Mouse (Mus musculus): ENCODE measurements around the gene Ifngr1. TPM values are rescaled to one million over a fixed set of nuclear protein-coding genes. Genes with fewer than 3 reads are reported as not detected.

Gene Ifngr1
- total and polyA plus RNA-seq, 2 experiments: 9.0 to 16.8 TPM

DNA sequence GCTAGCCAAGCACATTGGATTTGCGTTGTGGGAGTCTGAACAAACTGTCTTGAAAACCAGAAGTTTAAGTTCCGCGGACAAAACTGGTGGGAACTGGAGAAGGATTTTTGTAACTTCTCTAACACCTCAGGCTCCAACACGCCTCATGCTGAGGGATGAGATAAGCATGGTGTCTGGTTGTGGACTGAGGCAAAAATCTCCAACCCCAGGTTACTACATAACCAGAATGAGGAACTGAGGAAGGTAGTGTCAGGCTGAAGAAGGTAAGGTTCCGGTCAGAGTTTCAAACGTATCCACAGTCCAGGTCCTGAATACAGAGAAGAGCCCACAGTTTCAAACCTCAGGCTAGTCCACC lies 486 bp upstream of the Ifngr1 start:
- Histone ChIP-seq H3K9ac (ENCODE audit: low read depth, low read length) (peak overlapping the region; percentile 26; the same call in 1 of the 2 replicates), H3K4me3 (ENCODE audit: insufficient read depth, low read depth, low read length) (peak overlapping the region; percentile 32; the same call in 1 of the 2 replicates), H3K79me2 (ENCODE audit: control insufficient read depth, insufficient read depth, low read length) (peaks cover 11% of the 10 kb centered on the region; the same call in 1 of the 2 replicates), H3K27ac (replicated peaks; ENCODE audit: insufficient read depth, low read depth, low read length) (peak overlapping the region; percentile 32), H3K36me3 (ENCODE audit: control insufficient read depth, insufficient read depth, low read length) (no peaks in the 10 kb centered on the region), H3K27me3 (ENCODE audit: control insufficient read depth, insufficient read depth, low read length) (no peaks in the 10 kb centered on the region), H3K4me1 (ENCODE audit: control insufficient read depth, insufficient read depth, low read length) (peaks cover 7% of the 10 kb centered on the region)
- DNase-seq (ENCODE audit: extremely low read depth, low read depth, low spot score): no peak
- TF ChIP-seq POLR2A (IDR thresholded peaks at IDR 0.05; ENCODE audit: extremely low read depth, insufficient read depth, low read length) (no peak), CTCF (IDR thresholded peaks at IDR 0.05; ENCODE audit: low read depth, low read length) (no peak)
- 26% methylated on average over 6 of the region's 6 CpGs for WGBS

DNA sequence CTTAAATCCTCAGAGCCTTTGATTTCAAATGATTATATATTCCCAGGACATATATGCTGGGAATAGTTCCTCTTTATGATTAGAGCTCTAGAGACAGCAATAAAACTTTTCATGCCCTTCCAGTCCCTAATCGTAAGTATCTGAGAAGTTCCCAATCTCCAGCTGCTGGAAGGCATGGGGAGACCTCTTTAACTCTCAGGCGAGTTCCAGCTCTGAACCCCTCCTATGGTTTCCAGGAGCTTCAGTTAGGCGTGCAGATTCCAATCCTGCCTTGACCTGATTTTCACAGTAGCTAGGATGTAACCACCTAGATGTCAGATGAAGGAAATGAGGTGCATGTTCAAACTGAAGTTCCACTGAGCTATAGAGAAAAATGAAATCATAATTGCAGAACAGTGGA lies 807 bp downstream of the Ifngr1 start:
- no peak for TF ChIP-seq POLR2A (IDR thresholded peaks at IDR 0.05; ENCODE audit: extremely low read depth, insufficient read depth, low read length)
- no peak for TF ChIP-seq CTCF (IDR thresholded peaks at IDR 0.05; ENCODE audit: low read depth, low read length)
- Histone ChIP-seq H3K27me3 (ENCODE audit: control insufficient read depth, insufficient read depth, low read length) (no peaks in the 10 kb centered on the region), H3K36me3 (ENCODE audit: control insufficient read depth, insufficient read depth, low read length) (no peaks in the 10 kb centered on the region), H3K9ac (ENCODE audit: low read depth, low read length) (peak overlapping the region; percentile 51; the same call in 1 of the 2 replicates), H3K27ac (replicated peaks; ENCODE audit: insufficient read depth, low read depth, low read length) (no peak overlapping the region), H3K4me3 (ENCODE audit: insufficient read depth, low read depth, low read length) (peak overlapping the region; percentile 92), H3K79me2 (ENCODE audit: control insufficient read depth, insufficient read depth, low read length) (peaks cover 11% of the 10 kb centered on the region; the same call in 1 of the 2 replicates), H3K4me1 (ENCODE audit: control insufficient read depth, insufficient read depth, low read length) (peaks cover 7% of the 10 kb centered on the region)
- WGBS: under 1% methylated on average over 3 of the region's 3 CpGs
- DNase-seq (ENCODE audit: extremely low read depth, low read depth, low spot score): no peak

DNA sequence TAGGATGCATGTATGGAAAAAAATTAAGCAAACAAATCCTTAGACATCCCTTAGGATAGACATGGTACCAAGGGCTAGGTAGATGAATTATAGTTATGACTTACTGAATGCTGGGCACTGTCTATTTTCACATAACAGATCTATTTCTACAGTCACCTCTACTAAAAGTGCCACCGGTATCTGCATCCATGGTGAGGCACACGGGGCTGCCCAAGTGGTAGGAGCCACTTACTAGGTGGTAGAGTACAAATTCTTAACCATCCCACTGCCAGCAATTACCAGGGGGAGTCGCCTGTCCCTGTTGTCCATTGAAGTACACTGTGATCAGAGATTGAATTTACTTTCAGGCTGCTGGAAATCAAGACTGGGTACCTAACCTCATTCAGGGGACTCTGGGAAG lies 1.5 kb downstream of the Ifngr1 start:
- WGBS: 45% methylated on average over 3 of the region's 3 CpGs
- Histone ChIP-seq H3K79me2 (ENCODE audit: control insufficient read depth, insufficient read depth, low read length) (peaks cover 11% of the 10 kb centered on the region; the same call in 1 of the 2 replicates), H3K36me3 (ENCODE audit: control insufficient read depth, insufficient read depth, low read length) (no peaks in the 10 kb centered on the region; the same call in 1 of the 2 replicates), H3K27ac (replicated peaks; ENCODE audit: insufficient read depth, low read depth, low read length) (no peak overlapping the region), H3K4me1 (ENCODE audit: control insufficient read depth, insufficient read depth, low read length) (peaks cover 7% of the 10 kb centered on the region), H3K9ac (ENCODE audit: low read depth, low read length) (peak overlapping the region; percentile 1; the same call in 1 of the 2 replicates), H3K4me3 (ENCODE audit: insufficient read depth, low read depth, low read length) (no peak overlapping the region), H3K27me3 (ENCODE audit: control insufficient read depth, insufficient read depth, low read length) (no peaks in the 10 kb centered on the region)
- DNase-seq (ENCODE audit: extremely low read depth, low read depth, low spot score): no peak
- TF ChIP-seq POLR2A (IDR thresholded peaks at IDR 0.05; ENCODE audit: extremely low read depth, insufficient read depth, low read length) (no peak), CTCF (IDR thresholded peaks at IDR 0.05; ENCODE audit: low read depth, low read length) (no peak)

DNA sequence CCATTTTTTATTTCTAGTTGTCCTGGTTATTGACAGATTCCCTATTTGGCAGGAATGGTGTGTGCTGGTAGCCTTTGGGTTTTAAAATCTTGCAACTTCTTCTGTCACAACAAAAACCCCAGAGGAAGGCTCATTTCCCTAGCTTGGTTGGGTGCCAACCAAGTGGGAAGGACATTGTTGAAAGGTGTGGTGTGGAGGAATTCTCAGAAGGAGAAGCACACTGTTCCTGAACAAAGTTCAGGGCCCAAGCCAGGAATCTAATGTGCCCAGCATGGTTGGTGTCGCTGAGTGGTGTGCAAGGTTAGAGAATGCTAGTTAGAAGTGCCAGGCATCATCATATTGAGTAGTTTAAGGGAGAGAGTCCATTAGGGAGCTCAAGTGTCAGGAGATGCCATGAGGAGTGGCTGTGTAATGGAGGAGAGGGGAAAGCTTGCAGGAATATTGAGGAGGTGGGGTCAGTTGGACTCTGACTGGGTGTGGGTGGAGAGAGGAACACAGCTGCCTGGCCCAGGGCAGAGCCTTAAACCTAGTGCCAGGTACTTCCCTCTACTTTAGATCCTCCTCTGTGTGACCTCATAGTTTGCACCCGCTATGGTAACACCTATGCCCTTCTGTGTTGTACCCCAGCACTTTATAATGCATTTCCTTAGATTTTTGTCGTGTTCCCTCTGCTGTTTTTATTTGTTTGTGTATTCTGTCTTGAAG lies 2.6 kb downstream of the Ifngr1 start:
- peak overlapping the region; percentile 6 for H3K9ac ChIP-seq (ENCODE audit: low read depth, low read length)
- no peak for TF ChIP-seq CTCF (IDR thresholded peaks at IDR 0.05; ENCODE audit: low read depth, low read length)
- no peak for TF ChIP-seq POLR2A (IDR thresholded peaks at IDR 0.05; ENCODE audit: extremely low read depth, insufficient read depth, low read length)
- H3K4me1 ChIP-seq (ENCODE audit: control insufficient read depth, insufficient read depth, low read length): peaks cover 10% of the 10 kb centered on the region
- peaks cover 8% of the 10 kb centered on the region; the same call in 1 of the 2 replicates for H3K36me3 ChIP-seq (ENCODE audit: control insufficient read depth, insufficient read depth, low read length)
- peak overlapping the region; percentile 24; the same call in 1 of the 2 replicates for H3K4me3 ChIP-seq (ENCODE audit: insufficient read depth, low read depth, low read length)
- peaks cover 11% of the 10 kb centered on the region; the same call in 1 of the 2 replicates for H3K79me2 ChIP-seq (ENCODE audit: control insufficient read depth, insufficient read depth, low read length)
- DNase-seq (ENCODE audit: extremely low read depth, low read depth, low spot score): no peak
- H3K27ac ChIP-seq (replicated peaks; ENCODE audit: insufficient read depth, low read depth, low read length): 0 out of 2 replicates have a peak overlapping the region, but pooled peaks have one; percentile 20
- WGBS: 31% methylated on average over 3 of the region's 3 CpGs
- H3K27me3 ChIP-seq (ENCODE audit: control insufficient read depth, insufficient read depth, low read length): no peaks in the 10 kb centered on the region

DNA sequence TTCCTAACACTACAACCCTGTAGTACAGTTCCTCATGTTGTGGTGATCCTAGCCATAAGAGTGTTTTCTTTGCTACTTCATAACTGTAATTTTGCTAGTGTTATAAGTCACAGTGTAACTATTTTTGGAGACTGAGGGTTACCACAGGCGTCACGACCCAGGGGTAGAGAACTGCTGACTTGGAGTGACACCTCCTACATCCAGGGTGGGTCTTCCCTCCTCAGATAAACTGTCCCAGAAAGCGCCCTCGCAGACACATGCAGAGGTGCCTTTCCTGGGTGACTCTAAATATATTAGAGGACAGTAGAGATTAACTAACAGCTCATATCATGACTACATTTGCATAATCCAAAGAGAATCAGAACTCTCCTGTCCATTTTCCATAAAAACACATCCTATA lies 5.1 kb downstream of the Ifngr1 start:
- no peak overlapping the region for H3K9ac ChIP-seq (ENCODE audit: low read depth, low read length)
- no peaks in the 10 kb centered on the region for H3K27me3 ChIP-seq (ENCODE audit: control insufficient read depth, insufficient read depth, low read length)
- peaks cover 11% of the 10 kb centered on the region; the same call in 1 of the 2 replicates for H3K79me2 ChIP-seq (ENCODE audit: control insufficient read depth, insufficient read depth, low read length)
- peaks cover 12% of the 10 kb centered on the region for H3K4me1 ChIP-seq (ENCODE audit: control insufficient read depth, insufficient read depth, low read length)
- TF ChIP-seq POLR2A (IDR thresholded peaks at IDR 0.05; ENCODE audit: extremely low read depth, insufficient read depth, low read length) (no peak), CTCF (IDR thresholded peaks at IDR 0.05; ENCODE audit: low read depth, low read length) (no peak)
- 75% methylated on average over 4 of the region's 4 CpGs for WGBS
- H3K27ac ChIP-seq (replicated peaks; ENCODE audit: insufficient read depth, low read depth, low read length): no peak overlapping the region
- peaks cover 18% of the 10 kb centered on the region for H3K36me3 ChIP-seq (ENCODE audit: control insufficient read depth, insufficient read depth, low read length)
- no peak for DNase-seq (ENCODE audit: extremely low read depth, low read depth, low spot score)
- no peak overlapping the region for H3K4me3 ChIP-seq (ENCODE audit: insufficient read depth, low read depth, low read length)

DNA sequence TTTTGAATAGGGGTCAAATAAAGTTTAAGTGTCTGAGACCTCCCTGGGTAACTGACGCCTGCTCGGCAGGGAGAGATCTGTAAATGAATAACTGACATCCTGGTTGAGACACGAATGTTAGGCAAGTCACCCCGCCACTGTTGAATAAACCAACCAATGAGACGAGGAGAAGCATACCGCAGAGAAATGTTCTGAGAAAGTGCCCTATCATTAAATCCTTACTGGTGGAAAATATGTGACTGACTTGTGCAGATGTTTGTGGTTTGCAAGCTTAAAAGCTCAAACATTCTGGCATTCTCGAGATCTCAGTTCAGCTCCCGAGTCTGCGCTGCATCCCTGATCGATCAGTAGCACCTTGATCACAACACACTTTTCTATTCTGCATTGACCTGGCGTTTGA lies 6.3 kb downstream of the Ifngr1 start:
- no peaks in the 10 kb centered on the region for H3K27me3 ChIP-seq (ENCODE audit: control insufficient read depth, insufficient read depth, low read length)
- H3K4me3 ChIP-seq (ENCODE audit: insufficient read depth, low read depth, low read length): no peak overlapping the region
- no peak overlapping the region for H3K9ac ChIP-seq (ENCODE audit: low read depth, low read length)
- no peak for TF ChIP-seq CTCF (IDR thresholded peaks at IDR 0.05; ENCODE audit: low read depth, low read length)
- TF ChIP-seq POLR2A (IDR thresholded peaks at IDR 0.05; ENCODE audit: extremely low read depth, insufficient read depth, low read length): no peak
- peaks cover 9% of the 10 kb centered on the region for H3K4me1 ChIP-seq (ENCODE audit: control insufficient read depth, insufficient read depth, low read length)
- peaks cover 11% of the 10 kb centered on the region; the same call in 1 of the 2 replicates for H3K79me2 ChIP-seq (ENCODE audit: control insufficient read depth, insufficient read depth, low read length)
- peak; percentile 63 for DNase-seq (ENCODE audit: extremely low read depth, low read depth, low spot score)
- peaks cover 26% of the 10 kb centered on the region for H3K36me3 ChIP-seq (ENCODE audit: control insufficient read depth, insufficient read depth, low read length)
- H3K27ac ChIP-seq (replicated peaks; ENCODE audit: insufficient read depth, low read depth, low read length): no peak overlapping the region
- WGBS: 37% methylated on average over 11 of the region's 11 CpGs
